17 mouse cellular contexts compared by ENCODE assay signal in the genomic region with DNA sequence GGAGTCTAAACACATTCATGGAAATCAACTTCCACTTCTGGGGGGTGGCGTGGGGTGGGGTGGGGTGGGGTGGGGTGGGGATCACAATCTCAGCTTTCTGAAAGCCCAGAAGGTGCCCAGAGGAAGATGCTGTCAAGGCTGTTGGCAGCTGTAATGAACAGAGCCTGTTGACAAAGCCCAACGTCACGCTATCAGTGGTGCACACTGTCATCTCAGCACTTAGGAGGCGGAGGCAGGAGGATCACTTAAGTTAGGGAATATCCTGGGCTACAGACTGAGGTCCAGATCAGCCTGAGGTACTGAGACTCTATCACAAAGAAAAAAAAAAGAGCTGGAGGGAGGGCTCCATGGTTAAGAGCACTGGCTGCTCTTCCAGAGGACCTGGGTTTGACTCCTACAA.
"Had no signal": no experiment of that assay in that cellular context is flagged by ENCODE, and none has a peak within 500 bp of the region (broad histone marks: within the 10 kb centered on the region; RNA-seq: fewer than 3 reads in every experiment).

No protein-coding gene starts in this region.

- H3K9ac ChIP-seq: liver, postnatal 0 days; lung, embryonic 15.5 days; midbrain, embryonic 13.5 days; midbrain, embryonic 15.5 days; neural tube, embryonic 12.5 days had no signal

- H3K27me3 ChIP-seq: lung, embryonic 15.5 days; midbrain, embryonic 13.5 days; midbrain, embryonic 15.5 days; neural tube, embryonic 12.5 days had no signal

- H3K4me2 ChIP-seq: lung, embryonic 15.5 days; midbrain, embryonic 11.5 days; midbrain, embryonic 13.5 days; midbrain, embryonic 15.5 days; neural tube, embryonic 12.5 days had no signal

- H3K4me1 ChIP-seq: lung, embryonic 15.5 days; midbrain, embryonic 13.5 days; midbrain, embryonic 15.5 days; neural tube, embryonic 12.5 days had no signal

- H3K36me3 ChIP-seq: lung, embryonic 15.5 days; midbrain, embryonic 13.5 days; midbrain, embryonic 15.5 days; neural tube, embryonic 12.5 days had no signal

- H3K27ac ChIP-seq: lung, embryonic 15.5 days; macrophage; midbrain, embryonic 13.5 days; midbrain, embryonic 15.5 days; neural tube, embryonic 12.5 days had no signal

- DNase-seq: liver, postnatal 0 days; lung, adult 2 months; lung, postnatal 14 days; lung, postnatal 36 days; right cerebral cortex, postnatal 25 days; right cerebral cortex, postnatal 4 days; spleen, adult 18-20 months; thymus, adult 18-20 months; thymus, postnatal 14 days; thymus, postnatal 36 days had no signal

- ATAC-seq: liver, postnatal 0 days; lung, postnatal 0 days; midbrain, embryonic 13.5 days; midbrain, embryonic 15.5 days had no signal

- H3K9me3 ChIP-seq: lung, embryonic 15.5 days; midbrain, embryonic 13.5 days; midbrain, embryonic 15.5 days; neural tube, embryonic 12.5 days had no signal

- H3K4me3 ChIP-seq: lung, embryonic 15.5 days; midbrain, embryonic 13.5 days; midbrain, embryonic 15.5 days; neural tube, embryonic 12.5 days had no signal
